Mouse (Mus musculus): ENCODE measurements around the gene Inafm1. TPM values are rescaled to one million over a fixed set of nuclear protein-coding genes. Genes with fewer than 3 reads are reported as not detected.

Inafm1 gene
- polyA plus RNA-seq, 1 experiment from 2014 or later: 13.8 TPM

DNA sequence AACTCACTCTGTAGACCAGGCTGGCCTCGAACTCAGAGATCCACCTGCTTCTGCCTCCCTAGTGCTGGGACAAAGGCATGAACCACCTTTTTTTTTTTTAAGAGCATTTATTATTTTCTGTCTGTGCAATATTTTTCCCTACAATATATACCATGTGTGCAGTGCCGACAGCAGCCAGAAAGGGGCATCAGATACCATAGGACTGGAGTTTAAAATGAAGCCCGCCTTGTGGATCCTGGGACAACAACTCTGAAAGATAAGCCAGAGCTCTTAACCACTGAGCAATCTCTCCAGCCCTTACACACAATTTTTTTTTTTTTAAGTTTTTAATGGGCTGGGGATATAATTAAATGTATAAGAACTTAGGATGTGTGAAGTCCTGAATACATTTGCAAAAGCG lies 20.9 kb upstream of the Inafm1 start:
- Histone ChIP-seq H3K27ac (ENCODE audit: low read depth, low read length) (no peak overlapping the region), H3K4me3 (ENCODE audit: low read depth, low read length) (no peak overlapping the region), H3K27me3 (ENCODE audit: control insufficient read depth, insufficient read depth, low read length) (no peaks in the 10 kb centered on the region), H3K9ac (ENCODE audit: low read depth, low read length) (no peak overlapping the region), H3K36me3 (ENCODE audit: control insufficient read depth, insufficient read depth, low read length) (no peaks in the 10 kb centered on the region), H3K9me3 (ENCODE audit: control insufficient read depth, low read length) (no peaks in the 10 kb centered on the region), H3K4me2 (replicated peaks; ENCODE audit: low read depth, low read length) (no peak overlapping the region; the same call in 1 of the 2 replicates), H3K4me1 (replicated peaks; ENCODE audit: control insufficient read depth, insufficient read depth, low read length) (peaks cover 6% of the 10 kb centered on the region)
- DNase-seq (ENCODE audit: low spot score) (peak; percentile 47), ATAC-seq (ENCODE audit: low FRiP score) (no peak)
- 33% methylated on average over 4 of the region's 4 CpGs for WGBS

DNA sequence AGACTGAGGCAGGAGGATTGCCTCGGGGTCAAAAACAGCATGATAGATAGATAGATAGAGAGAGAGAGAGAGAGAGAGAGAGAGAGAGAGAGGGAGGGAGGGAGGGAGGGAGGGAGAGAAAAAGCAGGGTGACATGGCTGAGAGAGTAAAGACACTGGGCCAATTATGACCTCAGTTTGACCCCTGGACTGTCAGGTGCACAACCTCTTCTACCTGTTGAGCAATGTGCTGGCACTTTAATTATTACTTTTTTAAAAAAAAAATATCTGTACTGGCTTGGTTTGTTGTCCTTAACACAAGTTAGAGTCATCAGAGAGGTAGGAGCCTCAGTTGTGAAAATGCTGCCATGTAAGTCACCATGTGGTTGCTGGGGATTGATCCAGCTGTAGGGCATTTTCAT lies 14.4 kb upstream of the Inafm1 start:
- Histone ChIP-seq H3K9me3 (ENCODE audit: control insufficient read depth, low read length) (no peaks in the 10 kb centered on the region), H3K36me3 (ENCODE audit: control insufficient read depth, insufficient read depth, low read length) (0 out of 2 replicates have a peak, but pooled peaks cover 4% of the 10 kb centered on the region), H3K27ac (ENCODE audit: low read depth, low read length) (no peak overlapping the region), H3K4me3 (ENCODE audit: low read depth, low read length) (no peak overlapping the region), H3K4me1 (replicated peaks; ENCODE audit: control insufficient read depth, insufficient read depth, low read length) (no peaks in the 10 kb centered on the region; the same call in 1 of the 2 replicates), H3K4me2 (replicated peaks; ENCODE audit: low read depth, low read length) (no peak overlapping the region), H3K27me3 (ENCODE audit: control insufficient read depth, insufficient read depth, low read length) (no peaks in the 10 kb centered on the region), H3K9ac (ENCODE audit: low read depth, low read length) (no peak overlapping the region)
- DNase-seq (ENCODE audit: low spot score) (no peak), ATAC-seq (ENCODE audit: low FRiP score) (no peak)
- WGBS: 65% methylated on average over 1 of the region's 1 CpGs

DNA sequence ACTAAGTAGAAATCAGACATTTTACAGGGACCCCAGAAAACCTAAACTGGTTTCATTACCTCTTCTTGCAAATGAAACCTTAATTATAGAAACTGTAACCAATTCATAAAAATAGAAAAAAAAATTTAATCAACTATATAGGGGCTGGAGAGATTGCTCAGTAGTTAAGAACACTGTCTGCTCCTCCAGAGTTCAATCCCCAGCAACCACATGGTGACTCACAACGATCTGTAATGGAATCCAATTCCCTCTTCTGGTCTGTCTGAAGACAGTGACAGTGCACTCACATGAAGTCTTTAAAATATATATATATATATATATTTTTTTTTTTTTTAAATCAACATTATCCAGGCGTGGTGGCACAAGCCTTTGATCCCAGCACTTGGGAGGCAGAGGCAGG lies 13.6 kb upstream of the Inafm1 start:
- Histone ChIP-seq H3K27ac (ENCODE audit: low read depth, low read length) (no peak overlapping the region), H3K9me3 (ENCODE audit: control insufficient read depth, low read length) (no peaks in the 10 kb centered on the region), H3K27me3 (ENCODE audit: control insufficient read depth, insufficient read depth, low read length) (no peaks in the 10 kb centered on the region), H3K4me3 (ENCODE audit: low read depth, low read length) (peak overlapping the region; percentile 72), H3K4me1 (replicated peaks; ENCODE audit: control insufficient read depth, insufficient read depth, low read length) (no peaks in the 10 kb centered on the region; the same call in 1 of the 2 replicates), H3K9ac (ENCODE audit: low read depth, low read length) (0 out of 2 replicates have a peak overlapping the region, but pooled peaks have one; percentile 73), H3K4me2 (replicated peaks; ENCODE audit: low read depth, low read length) (peak overlapping the region; percentile 51), H3K36me3 (ENCODE audit: control insufficient read depth, insufficient read depth, low read length) (0 out of 2 replicates have a peak, but pooled peaks cover 4% of the 10 kb centered on the region)
- DNase-seq (ENCODE audit: low spot score) (no peak), ATAC-seq (ENCODE audit: low FRiP score) (no peak)
- WGBS: 85% methylated on average over 2 of the region's 2 CpGs

DNA sequence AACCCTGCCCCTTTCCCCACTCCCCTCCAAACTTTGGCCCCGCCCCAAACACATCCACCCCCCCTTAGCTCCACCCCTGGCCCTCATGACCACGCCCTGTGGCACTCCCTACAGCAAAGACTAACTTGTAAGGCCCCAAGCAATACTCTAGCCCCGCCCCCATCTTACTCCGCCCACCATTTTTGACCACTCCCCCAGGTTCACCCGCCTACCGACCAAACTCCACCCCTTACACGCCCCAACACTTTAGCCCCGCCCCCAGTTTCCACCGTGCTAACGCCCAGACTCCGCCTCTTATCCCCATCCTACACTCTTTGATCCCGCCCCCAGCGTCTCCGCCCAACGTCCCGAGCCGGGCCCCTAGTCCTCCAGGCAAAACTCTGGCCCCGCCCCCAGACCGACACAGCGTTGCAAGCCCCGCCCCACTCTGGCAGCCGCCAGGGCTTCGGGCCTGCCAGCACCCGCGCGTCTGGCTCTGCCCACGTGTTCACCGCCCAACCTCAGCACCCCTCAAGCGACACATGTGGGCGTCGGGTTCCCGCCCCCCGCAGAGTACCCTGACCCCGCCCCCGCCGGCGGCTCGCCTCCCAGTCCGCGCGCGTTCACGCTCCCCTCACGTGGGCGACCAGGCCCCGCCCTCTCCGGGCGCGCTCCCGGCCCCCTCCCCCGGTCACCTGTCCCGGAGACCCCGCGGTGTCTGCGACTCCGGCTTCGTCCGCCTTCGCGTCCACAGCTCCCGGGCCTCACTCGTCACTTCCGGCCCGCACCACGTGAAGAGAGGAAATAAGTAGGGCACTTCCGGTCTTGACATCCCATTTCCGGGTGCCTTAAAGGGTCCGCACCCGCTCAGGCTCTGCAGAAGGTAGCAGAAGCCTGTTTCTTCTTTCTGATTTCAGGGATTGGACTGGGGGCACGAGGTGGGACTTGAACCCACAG lies 12.9 kb upstream of the Inafm1 start, which contains the start of gene Ccdc9:
TSS of gene Ccdc9 (minus strand) at position 770 of the 936 bp plus-strand sequence.
- H3K4me3 ChIP-seq (ENCODE audit: low read depth, low read length): peak within 1 kb of the TSS; percentile 72
- ATAC-seq (ENCODE audit: low FRiP score) (peak; percentile 93), DNase-seq (ENCODE audit: low spot score) (peak; percentile 99)
- no peaks in the 10 kb centered on the region for H3K9me3 ChIP-seq (ENCODE audit: control insufficient read depth, low read length)
- WGBS: under 1% methylated on average over 59 of the region's 70 CpGs
- peak within 1 kb of the TSS; percentile 51 for H3K4me2 ChIP-seq (replicated peaks; ENCODE audit: low read depth, low read length)
- H3K36me3 ChIP-seq (ENCODE audit: control insufficient read depth, insufficient read depth, low read length): 0 out of 2 replicates have a peak, but pooled peaks cover 4% of the 10 kb centered on the region
- peak within 1 kb of the TSS; percentile 73 for H3K9ac ChIP-seq (ENCODE audit: low read depth, low read length)
- H3K27ac ChIP-seq (ENCODE audit: low read depth, low read length): peak within 1 kb of the TSS; percentile 91
- H3K27me3 ChIP-seq (ENCODE audit: control insufficient read depth, insufficient read depth, low read length): no peaks in the 10 kb centered on the region
- H3K4me1 ChIP-seq (replicated peaks; ENCODE audit: control insufficient read depth, insufficient read depth, low read length): no peaks in the 10 kb centered on the region; the same call in 1 of the 2 replicates

DNA sequence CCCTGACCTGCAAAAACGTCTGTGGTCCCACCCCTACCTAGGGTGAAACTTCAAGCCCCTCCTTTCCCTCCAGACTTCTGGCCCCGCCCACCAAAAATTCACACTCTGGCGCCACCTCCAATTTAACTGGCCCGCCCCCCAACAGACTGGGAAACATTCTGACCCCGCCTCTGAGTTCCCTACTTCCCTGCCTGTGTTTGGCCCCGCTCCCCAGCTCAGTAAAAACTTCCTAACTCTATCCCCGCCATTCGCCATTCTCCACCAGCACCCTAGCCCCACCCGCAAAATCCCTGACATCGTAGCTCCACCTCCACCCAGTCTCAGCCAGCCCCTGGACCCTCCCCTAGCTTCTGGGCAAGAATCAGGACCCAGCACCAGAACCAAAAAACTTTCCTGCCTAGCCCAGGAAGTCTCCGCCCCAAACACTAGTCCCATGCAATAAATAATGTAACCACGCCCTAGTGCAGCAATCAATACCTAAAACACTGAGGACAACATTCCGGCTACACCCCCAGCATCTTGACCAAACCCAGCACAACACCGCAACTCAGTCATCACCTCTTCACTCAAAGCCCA lies 12.1 kb upstream of the Inafm1 start:
- peak overlapping the region; percentile 72 for H3K4me3 ChIP-seq (ENCODE audit: low read depth, low read length)
- H3K4me2 ChIP-seq (replicated peaks; ENCODE audit: low read depth, low read length): peak overlapping the region; percentile 51
- no peaks in the 10 kb centered on the region for H3K9me3 ChIP-seq (ENCODE audit: control insufficient read depth, low read length)
- ATAC-seq (ENCODE audit: low FRiP score): peak; percentile 65
- H3K27me3 ChIP-seq (ENCODE audit: control insufficient read depth, insufficient read depth, low read length): no peaks in the 10 kb centered on the region
- 0 out of 2 replicates have a peak, but pooled peaks cover 4% of the 10 kb centered on the region for H3K36me3 ChIP-seq (ENCODE audit: control insufficient read depth, insufficient read depth, low read length)
- WGBS: 4% methylated on average over 14 of the region's 14 CpGs
- H3K4me1 ChIP-seq (replicated peaks; ENCODE audit: control insufficient read depth, insufficient read depth, low read length): no peaks in the 10 kb centered on the region; the same call in 1 of the 2 replicates
- H3K9ac ChIP-seq (ENCODE audit: low read depth, low read length): no peak overlapping the region
- H3K27ac ChIP-seq (ENCODE audit: low read depth, low read length): no peak overlapping the region
- DNase-seq (ENCODE audit: low spot score): peak; percentile 39

DNA sequence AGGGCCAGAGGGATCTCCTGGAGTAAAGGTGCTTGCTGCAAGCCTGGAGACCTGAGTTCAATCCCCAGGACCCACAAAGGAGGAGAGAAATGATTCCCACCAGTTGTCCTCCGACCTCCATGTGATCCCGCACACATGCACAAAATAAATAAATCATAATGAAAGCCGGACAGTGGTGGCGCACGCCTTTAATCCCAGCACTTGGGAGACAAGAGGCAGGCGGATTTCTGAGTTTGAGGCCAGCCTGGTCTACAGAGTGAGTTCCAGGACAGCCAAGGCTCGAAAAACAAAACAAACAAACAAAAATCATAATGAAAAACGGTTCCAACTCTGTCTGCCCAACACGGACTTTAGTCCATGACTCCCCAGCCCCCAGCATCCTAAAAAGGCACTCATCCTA lies 11.5 kb upstream of the Inafm1 start:
- no peak overlapping the region for H3K27ac ChIP-seq (ENCODE audit: low read depth, low read length)
- 0 out of 2 replicates have a peak, but pooled peaks cover 4% of the 10 kb centered on the region for H3K36me3 ChIP-seq (ENCODE audit: control insufficient read depth, insufficient read depth, low read length)
- ATAC-seq (ENCODE audit: low FRiP score) (no peak), DNase-seq (ENCODE audit: low spot score) (no peak)
- no peak overlapping the region for H3K9ac ChIP-seq (ENCODE audit: low read depth, low read length)
- no peaks in the 10 kb centered on the region for H3K9me3 ChIP-seq (ENCODE audit: control insufficient read depth, low read length)
- H3K27me3 ChIP-seq (ENCODE audit: control insufficient read depth, insufficient read depth, low read length): no peaks in the 10 kb centered on the region
- peak overlapping the region; percentile 72 for H3K4me3 ChIP-seq (ENCODE audit: low read depth, low read length)
- H3K4me1 ChIP-seq (replicated peaks; ENCODE audit: control insufficient read depth, insufficient read depth, low read length): no peaks in the 10 kb centered on the region; the same call in 1 of the 2 replicates
- WGBS: 77% methylated on average over 9 of the region's 9 CpGs
- no peak overlapping the region; the same call in 1 of the 2 replicates for H3K4me2 ChIP-seq (replicated peaks; ENCODE audit: low read depth, low read length)

DNA sequence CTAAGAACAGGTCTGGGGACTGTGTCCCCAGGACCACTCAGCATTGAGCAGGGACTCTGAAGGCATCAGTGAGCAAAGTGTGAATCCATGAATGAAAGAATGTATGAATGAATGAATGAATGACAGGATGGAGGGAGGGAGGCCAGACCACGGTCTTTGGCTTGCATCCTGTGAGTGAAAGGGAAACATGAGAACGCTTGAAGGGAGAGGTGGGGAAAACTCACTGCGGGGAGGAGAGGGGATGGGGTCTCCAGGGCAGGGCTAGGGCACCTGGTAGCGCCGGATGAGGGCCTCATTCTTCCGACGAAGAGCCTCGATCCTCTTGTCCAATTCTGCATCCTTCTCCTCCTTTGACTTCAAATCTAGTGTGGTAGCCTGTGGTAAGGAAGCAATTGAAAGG lies 10.6 kb upstream of the Inafm1 start:
- H3K9ac ChIP-seq (ENCODE audit: low read depth, low read length): no peak overlapping the region
- no peaks in the 10 kb centered on the region for H3K9me3 ChIP-seq (ENCODE audit: control insufficient read depth, low read length)
- H3K27me3 ChIP-seq (ENCODE audit: control insufficient read depth, insufficient read depth, low read length): no peaks in the 10 kb centered on the region
- no peak for DNase-seq (ENCODE audit: low spot score)
- H3K4me2 ChIP-seq (replicated peaks; ENCODE audit: low read depth, low read length): no peak overlapping the region
- H3K27ac ChIP-seq (ENCODE audit: low read depth, low read length): no peak overlapping the region
- H3K36me3 ChIP-seq (ENCODE audit: control insufficient read depth, insufficient read depth, low read length): 0 out of 2 replicates have a peak, but pooled peaks cover 4% of the 10 kb centered on the region
- no peak for ATAC-seq (ENCODE audit: low FRiP score)
- WGBS: 89% methylated on average over 8 of the region's 8 CpGs
- H3K4me3 ChIP-seq (ENCODE audit: low read depth, low read length): no peak overlapping the region
- no peaks in the 10 kb centered on the region; the same call in 1 of the 2 replicates for H3K4me1 ChIP-seq (replicated peaks; ENCODE audit: control insufficient read depth, insufficient read depth, low read length)

DNA sequence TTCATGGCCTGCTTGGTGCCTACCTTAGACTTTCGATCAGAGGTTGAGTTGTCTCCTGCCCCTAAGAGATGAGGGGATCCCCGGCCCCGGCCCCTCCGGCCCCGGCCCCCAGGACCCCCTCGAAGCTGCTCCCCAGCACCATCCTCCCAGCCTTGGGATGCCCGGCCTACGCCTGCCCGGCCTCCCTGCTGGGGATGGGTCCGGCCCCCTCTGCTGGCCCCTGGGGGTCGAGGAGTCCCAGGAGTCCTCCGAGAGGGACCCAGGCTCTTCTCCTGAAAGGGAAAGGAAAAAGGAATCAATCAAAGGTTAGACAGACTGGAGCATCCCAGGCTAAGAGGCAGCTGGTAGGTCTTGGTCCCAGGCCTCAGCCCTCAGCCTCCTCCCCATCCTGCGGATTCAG lies 8.9 kb upstream of the Inafm1 start:
- Histone ChIP-seq H3K27me3 (ENCODE audit: control insufficient read depth, insufficient read depth, low read length) (no peaks in the 10 kb centered on the region), H3K4me2 (replicated peaks; ENCODE audit: low read depth, low read length) (no peak overlapping the region), H3K4me3 (ENCODE audit: low read depth, low read length) (no peak overlapping the region), H3K36me3 (ENCODE audit: control insufficient read depth, insufficient read depth, low read length) (peaks cover 4% of the 10 kb centered on the region; the same call in 1 of the 2 replicates), H3K27ac (ENCODE audit: low read depth, low read length) (no peak overlapping the region), H3K9ac (ENCODE audit: low read depth, low read length) (no peak overlapping the region), H3K9me3 (ENCODE audit: control insufficient read depth, low read length) (no peaks in the 10 kb centered on the region), H3K4me1 (replicated peaks; ENCODE audit: control insufficient read depth, insufficient read depth, low read length) (no peaks in the 10 kb centered on the region; the same call in 1 of the 2 replicates)
- DNase-seq (ENCODE audit: low spot score) (no peak), ATAC-seq (ENCODE audit: low FRiP score) (no peak)
- WGBS: 94% methylated on average over 11 of the region's 13 CpGs
